Mouse (Mus musculus) brain, embryonic 14.5 days (tissue): ENCODE results near the gene Cela1.

Source experiments
- CTCF ChIP-seq: fragments of 200-500 bp; IDR thresholded peaks from 2 replicates; pipeline ENCODE4 v1.5.1; 2012; ENCODE audit warnings: inconsistent platforms, mild to moderate bottlenecking, moderate library complexity, borderline replicate concordance; ENCODE audit not compliant: insufficient read depth, insufficient read length; ENCODE audit errors: extremely low read depth
- POLR2A ChIP-seq: fragments of 200-500 bp; IDR thresholded peaks from 2 replicates; pipeline ENCODE4 v1.6.1; 2012; ENCODE audit warnings: mild to moderate bottlenecking, inconsistent platforms, borderline replicate concordance; ENCODE audit not compliant: poor library complexity, insufficient read depth, insufficient read length, severe bottlenecking; ENCODE audit errors: extremely low read depth

GRCm38 (mm10) chr15:100669337-100669736, 18.4 kb downstream of the Cela1 start, which contains the start of gene Bin2:
- no peak for TF ChIP-seq CTCF
- no peak for TF ChIP-seq POLR2A
